Comparison of ENCODE assay signal across 13 mouse cellular contexts in the genomic region with DNA sequence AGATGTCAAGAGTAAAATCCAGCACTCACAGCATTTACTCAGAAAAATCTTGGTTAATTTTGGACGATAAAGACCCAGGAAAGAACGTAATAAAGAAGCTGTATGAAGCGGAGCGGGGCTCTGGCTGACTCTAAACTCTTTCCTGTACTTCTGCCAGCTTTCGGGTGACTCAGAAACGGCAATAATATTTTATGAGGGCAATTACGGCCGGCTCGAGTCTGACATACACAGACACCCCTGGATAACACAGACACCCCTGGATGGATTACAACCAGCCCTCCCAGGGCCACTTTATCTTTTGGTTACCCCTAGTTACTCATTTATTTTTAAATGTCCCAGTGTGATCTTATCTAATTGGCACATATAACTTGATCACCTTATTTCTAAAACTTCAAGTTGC.
DNase-seq lines count a peak whose midpoint lies in the region; ATAC-seq lines count a peak whose summit lies in the region.
"Had no signal": no experiment of that assay in that cellular context is flagged by ENCODE, and none has a peak within 500 bp of the region (broad histone marks: within the 10 kb centered on the region; RNA-seq: fewer than 3 reads in every experiment).

No protein-coding gene starts in this region.

- H3K4me1 ChIP-seq in heart, embryonic 13.5 days = peaks cover 84% of the 10 kb centered on the region
- peaks cover 50% of the 10 kb centered on the region for H3K4me1 ChIP-seq in intestine, embryonic 15.5 days (replicated peaks)

- no peak for DNase-seq in heart, postnatal 36 days
- DNase-seq in urinary bladder, postnatal 14 days (ENCODE audit: low spot score) = peak; percentile 66
- DNase-seq in urinary bladder, postnatal 4 days (ENCODE audit: low spot score in 2 of 2) = no peak
- no peak for DNase-seq in cerebellum, adult 11-12 months
- no peak for DNase-seq in layer of hippocampus, adult 9-11 months
- no peak for DNase-seq in spleen, postnatal 10 days (ENCODE audit: low spot score in 2 of 2)
- DNase-seq: kidney, adult 9 months; layer of hippocampus, postnatal 36 days; thymus, adult 2 months had no signal

- no peak overlapping the region for H3K4me2 ChIP-seq in heart, embryonic 13.5 days
- H3K4me2 ChIP-seq in intestine, embryonic 15.5 days (replicated peaks) = peak overlapping the region; percentile 46; the same call in 1 of the 2 replicates
- H3K4me2 ChIP-seq: lung, embryonic 15.5 days; midbrain, embryonic 15.5 days had no signal

- no peaks in the 10 kb centered on the region for H3K27me3 ChIP-seq in heart, embryonic 13.5 days (replicated peaks)
- no peaks in the 10 kb centered on the region for H3K27me3 ChIP-seq in intestine, embryonic 15.5 days (replicated peaks)
- H3K27me3 ChIP-seq: lung, embryonic 15.5 days; midbrain, embryonic 15.5 days had no signal

- no peak overlapping the region for H3K4me3 ChIP-seq in heart, embryonic 13.5 days
- H3K4me3 ChIP-seq in intestine, embryonic 15.5 days (replicated peaks) = no peak overlapping the region
- H3K4me3 ChIP-seq: lung, embryonic 15.5 days; midbrain, embryonic 15.5 days had no signal

- intact Hi-C loops in heart, postnatal 36 days (cut with DNase I) = no loop called here

- no peak for ATAC-seq in heart, embryonic 13.5 days (ENCODE audit: extremely low read depth, insufficient number of reproducible peaks, low FRiP score, low TSS enrichment)
- peak; percentile 79 for ATAC-seq in intestine, embryonic 15.5 days
- ATAC-seq: midbrain, embryonic 15.5 days had no signal

- H3K9me3 ChIP-seq in heart, embryonic 13.5 days = no peaks in the 10 kb centered on the region
- H3K9me3 ChIP-seq in intestine, embryonic 15.5 days = no peaks in the 10 kb centered on the region
- H3K9me3 ChIP-seq: lung, embryonic 15.5 days; midbrain, embryonic 15.5 days had no signal

- H3K9ac ChIP-seq in heart, embryonic 13.5 days = no peak overlapping the region
- H3K9ac ChIP-seq in intestine, embryonic 15.5 days = no peak overlapping the region
- H3K9ac ChIP-seq: lung, embryonic 15.5 days; midbrain, embryonic 15.5 days had no signal

- H3K36me3 ChIP-seq in heart, embryonic 13.5 days = no peaks in the 10 kb centered on the region
- no peaks in the 10 kb centered on the region for H3K36me3 ChIP-seq in intestine, embryonic 15.5 days
- H3K36me3 ChIP-seq: lung, embryonic 15.5 days; midbrain, embryonic 15.5 days had no signal

- WGBS in heart, embryonic 13.5 days = 71% methylated on average over 9 of the region's 9 CpGs
- 21% methylated on average over 9 of the region's 9 CpGs for WGBS in intestine, embryonic 15.5 days

- 0 out of 2 replicates have a peak overlapping the region, but pooled peaks have one; percentile 33 for H3K27ac ChIP-seq in heart, embryonic 13.5 days (replicated peaks)
- peak overlapping the region; percentile 46; the same call in 1 of the 2 replicates for H3K27ac ChIP-seq in intestine, embryonic 15.5 days
- H3K27ac ChIP-seq: midbrain, embryonic 15.5 days had no signal
